Mouse (Mus musculus): ENCODE data around the gene Zfp366. TPM values are rescaled to one million over a fixed set of nuclear protein-coding genes. Genes with fewer than 3 reads are reported as not detected.

Gene Zfp366
- polyA plus RNA-seq, 1 experiment from 2014 or later, result 0.55 TPM

GRCm38 (mm10) chr13:99244896-99245295, 60.3 kb downstream of the Zfp366 start:
- no peak for DNase-seq (ENCODE audit: low spot score)

GRCm38 (mm10) chr13:99245916-99246460, 61.4 kb downstream of the Zfp366 start:
- no peak for DNase-seq (ENCODE audit: low spot score)

- no peak for DNase-seq (ENCODE audit: low spot score)
Observed at GRCm38 (mm10) chr13:99250806-99251205, 66.2 kb downstream of the Zfp366 start.

GRCm38 (mm10) chr13:99254215-99254614, 69.6 kb downstream of the Zfp366 start:
- DNase-seq (ENCODE audit: low spot score), result no peak

- DNase-seq (ENCODE audit: low spot score), result no peak
Observed at GRCm38 (mm10) chr13:99254781-99255180, 70.2 kb downstream of the Zfp366 start.

- DNase-seq (ENCODE audit: low spot score), result no peak
Observed at GRCm38 (mm10) chr13:99256916-99257315, 72.3 kb downstream of the Zfp366 start.

GRCm38 (mm10) chr13:99258677-99259076, 74.1 kb downstream of the Zfp366 start:
- no peak for DNase-seq (ENCODE audit: low spot score)

GRCm38 (mm10) chr13:99259502-99260174, 75.0 kb downstream of the Zfp366 start:
- no peak for DNase-seq (ENCODE audit: low spot score)

- DNase-seq (ENCODE audit: low spot score), result no peak
Observed at GRCm38 (mm10) chr13:99262406-99262805, 77.8 kb downstream of the Zfp366 start.

GRCm38 (mm10) chr13:99263159-99263783, 78.6 kb downstream of the Zfp366 start:
- DNase-seq (ENCODE audit: low spot score), result no peak

- DNase-seq (ENCODE audit: low spot score), result no peak
Observed at GRCm38 (mm10) chr13:99264483-99264882, 79.9 kb downstream of the Zfp366 start.

GRCm38 (mm10) chr13:99272046-99272445, 87.4 kb downstream of the Zfp366 start:
- no peak for DNase-seq (ENCODE audit: low spot score)

GRCm38 (mm10) chr13:99277521-99277920, 92.9 kb downstream of the Zfp366 start:
- DNase-seq (ENCODE audit: low spot score), result no peak

- no peak for DNase-seq (ENCODE audit: low spot score)
Observed at GRCm38 (mm10) chr13:99278511-99278910, 93.9 kb downstream of the Zfp366 start.

GRCm38 (mm10) chr13:99279351-99279750, 94.7 kb downstream of the Zfp366 start:
- DNase-seq (ENCODE audit: low spot score), result no peak

- no peak for DNase-seq (ENCODE audit: low spot score)
Observed at GRCm38 (mm10) chr13:99282961-99283360, 98.3 kb downstream of the Zfp366 start.

- no peak for DNase-seq (ENCODE audit: low spot score)
Observed at GRCm38 (mm10) chr13:99283916-99284315, 99.3 kb downstream of the Zfp366 start.

- no peak for DNase-seq (ENCODE audit: low spot score)
Observed at GRCm38 (mm10) chr13:99284400-99285160, 100.0 kb downstream of the Zfp366 start.

GRCm38 (mm10) chr13:99285241-99285640, 100.6 kb downstream of the Zfp366 start:
- no peak for DNase-seq (ENCODE audit: low spot score)

- no peak for DNase-seq (ENCODE audit: low spot score)
Observed at GRCm38 (mm10) chr13:99287207-99287606, 102.6 kb downstream of the Zfp366 start.

GRCm38 (mm10) chr13:99287786-99288185, 103.2 kb downstream of the Zfp366 start:
- DNase-seq (ENCODE audit: low spot score), result no peak

- no peak for DNase-seq (ENCODE audit: low spot score)
Observed at GRCm38 (mm10) chr13:99290766-99291165, 106.1 kb downstream of the Zfp366 start.
